Mouse (Mus musculus) heart, embryonic 11.5 days (tissue): ENCODE data around the gene Nes. TPM values are rescaled to one million over a fixed set of nuclear protein-coding genes. Genes with fewer than 3 reads are reported as not detected.

Experiments
- ATAC-seq: fragments of 200-750 bp; cut with Nextera tagmentation; replicated peaks from 2 replicates; pipeline ENCODE4 v1.8.0; 2017; ENCODE audit warnings: moderate library complexity; ENCODE audit not compliant: insufficient number of reproducible peaks, low FRiP score, low TSS enrichment
- H3K27ac ChIP-seq: fragments of 300-500 bp; sonication (generic); 2 replicates; pipeline ENCODE4 v1.5.1; 2014; ENCODE audit warnings: mild to moderate bottlenecking, low read depth, low read length
- H3K27me3 ChIP-seq: fragments of 300-500 bp; sonication (generic); 2 replicates; pipeline ENCODE4 v1.6.1; 2014; ENCODE audit warnings: mild to moderate bottlenecking, low read length, mixed read lengths; ENCODE audit not compliant: control insufficient read depth, insufficient read depth
- H3K36me3 ChIP-seq: fragments of 300-500 bp; sonication (generic); 2 replicates; pipeline ENCODE4 v1.6.1; 2014; ENCODE audit warnings: mild to moderate bottlenecking, low read length, moderate library complexity, mixed read lengths; ENCODE audit not compliant: control insufficient read depth, insufficient read depth
- H3K4me1 ChIP-seq: fragments of 300-500 bp; sonication (generic); 2 replicates; pipeline ENCODE4 v1.6.1; 2014; ENCODE audit warnings: low read length; ENCODE audit not compliant: control insufficient read depth, insufficient read depth
- H3K4me2 ChIP-seq: fragments of 300-500 bp; sonication (generic); 2 replicates; pipeline ENCODE4 v1.6.1; 2014; ENCODE audit warnings: mild to moderate bottlenecking, moderate library complexity
- H3K4me3 ChIP-seq: fragments of 300-500 bp; sonication (generic); 2 replicates; pipeline ENCODE4 v1.5.1; 2014; ENCODE audit warnings: low read depth, low read length
- H3K9ac ChIP-seq: fragments of 300-500 bp; sonication (generic); 2 replicates; pipeline ENCODE4 v1.6.1; 2014; ENCODE audit warnings: mild to moderate bottlenecking, low read depth, low read length, moderate library complexity
- H3K9me3 ChIP-seq: fragments of 300-500 bp; sonication (generic); replicated peaks from 2 replicates; pipeline ENCODE4 v1.6.1; 2016; ENCODE audit warnings: low read length; ENCODE audit not compliant: control insufficient read depth
- WGBS: fragments of 180-500 bp; shearing (Covaris S2); extraction: QIAGEN DNeasy Blood & Tissue Kit; methylation state at CpG from one replicate; pipeline ENCODE4 v1.1.7; 2014; ENCODE audit not compliant: insufficient replicate concordance; 5-methylcytosine and 5-hydroxymethylcytosine counted together
- polyA plus RNA-seq: library from polyadenylated mRNA; unstranded; fragments of >200 nt; fragmentation: Nextera tagmentation; extraction: Ambion mirVana; gene quantifications from 2 replicates; pipeline ENCODE4 v1.2.1, GENCODE M21; 2014

Gene Nes
- polyA plus RNA-seq, 1 experiment from 2014 or later = 15.1 TPM

DNA sequence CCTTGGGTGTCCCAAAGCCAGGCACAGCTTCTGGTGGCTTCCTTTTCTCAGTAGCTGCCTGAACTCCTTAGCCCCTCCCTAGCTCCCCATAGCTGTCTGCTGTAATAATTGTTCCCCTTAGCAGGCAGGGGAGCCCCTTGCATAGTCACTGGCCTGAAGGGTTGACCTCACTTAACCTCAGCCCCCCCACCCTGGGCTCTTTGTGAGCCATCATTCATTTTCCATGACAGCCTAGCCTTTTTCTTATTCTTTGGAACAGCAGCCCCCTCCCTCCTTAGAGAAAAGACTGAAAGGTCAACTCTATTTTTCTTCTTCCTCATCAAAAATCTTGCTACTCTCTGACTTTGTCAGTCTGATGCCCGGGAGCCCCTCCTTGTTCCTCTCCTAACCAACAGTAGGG lies 11.9 kb upstream of the Nes start:
- H3K27me3 ChIP-seq = no peaks in the 10 kb centered on the region
- no peaks in the 10 kb centered on the region for H3K36me3 ChIP-seq
- 56% methylated on average over 1 of the region's 1 CpGs for whole genome bisulfite sequencing
- no peak overlapping the region for H3K9ac ChIP-seq
- H3K4me2 ChIP-seq = no peak overlapping the region
- H3K4me1 ChIP-seq = peaks cover 19% of the 10 kb centered on the region
- H3K4me3 ChIP-seq = no peak overlapping the region
- no peaks in the 10 kb centered on the region for H3K9me3 ChIP-seq
- ATAC-seq = no peak
- H3K27ac ChIP-seq = no peak overlapping the region

GRCm38 (mm10) chr3:87959371-87959770 lies 11.5 kb upstream of the Nes start:
- Histone ChIP-seq H3K9me3 (no peaks in the 10 kb centered on the region), H3K27me3 (no peaks in the 10 kb centered on the region), H3K36me3 (no peaks in the 10 kb centered on the region), H3K9ac (no peak overlapping the region), H3K27ac (no peak overlapping the region; the same call in 1 of the 2 replicates), H3K4me1 (peaks cover 19% of the 10 kb centered on the region), H3K4me3 (no peak overlapping the region), H3K4me2 (no peak overlapping the region)
- ATAC-seq = no peak
- WGBS = 52% methylated on average over 7 of the region's 7 CpGs

DNA sequence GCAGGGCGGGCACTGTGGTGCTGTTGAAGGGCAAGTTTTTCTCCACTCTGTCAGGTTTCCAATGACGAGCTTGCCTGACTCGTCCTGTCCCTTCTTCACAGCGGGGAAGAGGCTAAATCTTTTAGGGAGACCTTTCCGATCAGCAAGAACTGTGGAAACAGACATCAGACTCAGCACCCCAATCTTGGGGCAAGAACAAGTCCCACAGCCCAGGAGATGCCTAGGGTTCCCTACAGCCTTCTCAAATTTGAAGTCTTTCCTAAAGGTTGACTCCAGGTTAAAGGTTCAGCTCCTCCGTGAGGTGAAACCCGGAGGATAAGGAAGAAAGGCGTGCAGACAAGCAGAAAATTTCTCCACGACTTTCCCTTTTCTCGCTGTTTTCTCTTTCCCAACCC lies 10.7 kb upstream of the Nes start:
- H3K9me3 ChIP-seq = no peaks in the 10 kb centered on the region
- WGBS = 9% methylated on average over 10 of the region's 10 CpGs
- ATAC-seq = no peak
- peak overlapping the region; percentile 45 for H3K4me3 ChIP-seq
- no peaks in the 10 kb centered on the region for H3K36me3 ChIP-seq
- peak overlapping the region; percentile 78 for H3K27ac ChIP-seq
- peak overlapping the region; percentile 72 for H3K9ac ChIP-seq
- H3K4me1 ChIP-seq = peaks cover 19% of the 10 kb centered on the region
- no peaks in the 10 kb centered on the region for H3K27me3 ChIP-seq
- peak overlapping the region; percentile 76 for H3K4me2 ChIP-seq

DNA sequence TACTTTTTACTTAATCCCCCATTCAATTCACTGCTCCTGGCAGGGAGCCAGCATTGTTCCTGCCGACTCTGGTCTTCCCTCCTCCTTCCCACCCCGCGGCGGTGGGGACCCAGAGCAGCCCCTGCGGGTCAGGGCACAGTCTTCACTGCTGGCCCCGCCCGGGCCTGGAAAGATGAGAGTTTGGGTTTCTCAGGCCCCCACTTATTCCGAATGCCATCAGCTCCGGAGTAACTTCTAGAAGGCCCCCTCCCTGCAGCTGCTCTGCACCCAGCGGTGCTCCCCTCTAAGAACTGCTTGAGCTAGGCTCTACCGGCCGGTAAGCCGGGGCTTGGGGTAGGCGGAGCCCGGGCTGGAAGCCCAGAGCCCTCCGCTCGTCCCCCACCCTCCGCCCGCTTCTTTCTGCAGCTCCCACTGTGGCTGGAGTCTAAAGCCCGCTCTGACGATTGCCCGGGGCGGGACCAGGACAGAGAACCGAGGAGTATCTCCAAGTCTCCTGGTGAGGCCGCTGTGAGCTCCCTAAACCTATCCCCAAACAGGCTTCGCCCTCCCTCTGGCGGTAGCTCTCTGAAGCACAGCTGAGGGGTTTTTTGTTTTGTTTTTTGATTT lies 10.2 kb upstream of the Nes start:
- H3K27ac ChIP-seq = peak overlapping the region; percentile 78
- H3K9ac ChIP-seq = peak overlapping the region; percentile 72
- no peaks in the 10 kb centered on the region for H3K27me3 ChIP-seq
- ATAC-seq = peak; percentile 94
- peak overlapping the region; percentile 76 for H3K4me2 ChIP-seq
- H3K9me3 ChIP-seq = no peaks in the 10 kb centered on the region
- under 1% methylated on average over 27 of the region's 27 CpGs for WGBS
- no peaks in the 10 kb centered on the region for H3K36me3 ChIP-seq
- H3K4me3 ChIP-seq = peak overlapping the region; percentile 45
- H3K4me1 ChIP-seq = peaks cover 19% of the 10 kb centered on the region

- H3K9ac ChIP-seq = peak overlapping the region; percentile 39; the same call in 1 of the 2 replicates
Measured at GRCm38 (mm10) chr3:87970184-87970938, 517 bp upstream of the Nes start.

GRCm38 (mm10) chr3:87971489-87972202 lies 768 bp downstream of the Nes start:
- Histone ChIP-seq H3K27me3 (peaks cover 19% of the 10 kb centered on the region), H3K27ac (peak overlapping the region; percentile 51; the same call in 1 of the 2 replicates), H3K4me1 (peaks cover 39% of the 10 kb centered on the region), H3K4me3 (peak overlapping the region; percentile 67), H3K9me3 (no peaks in the 10 kb centered on the region), H3K9ac (peak overlapping the region; percentile 81), H3K4me2 (peak overlapping the region; percentile 95), H3K36me3 (peaks cover 6% of the 10 kb centered on the region; the same call in 1 of the 2 replicates)
- ATAC-seq = no peak
- WGBS = 1% methylated on average over 57 of the region's 60 CpGs

More at GRCm38 (mm10) chr3:87970184-87970938, 517 bp upstream of the Nes start:
- H3K27ac ChIP-seq = peak overlapping the region; percentile 46; the same call in 1 of the 2 replicates
- peak overlapping the region; percentile 95 for H3K4me2 ChIP-seq
- ATAC-seq = no peak
- H3K27me3 ChIP-seq = peaks cover 19% of the 10 kb centered on the region
- H3K36me3 ChIP-seq = 0 out of 2 replicates have a peak, but pooled peaks cover 2% of the 10 kb centered on the region
- H3K9me3 ChIP-seq = no peaks in the 10 kb centered on the region
- H3K4me3 ChIP-seq = peak overlapping the region; percentile 67
- under 1% methylated on average over 21 of the region's 21 CpGs for WGBS
- H3K4me1 ChIP-seq = peaks cover 39% of the 10 kb centered on the region

DNA sequence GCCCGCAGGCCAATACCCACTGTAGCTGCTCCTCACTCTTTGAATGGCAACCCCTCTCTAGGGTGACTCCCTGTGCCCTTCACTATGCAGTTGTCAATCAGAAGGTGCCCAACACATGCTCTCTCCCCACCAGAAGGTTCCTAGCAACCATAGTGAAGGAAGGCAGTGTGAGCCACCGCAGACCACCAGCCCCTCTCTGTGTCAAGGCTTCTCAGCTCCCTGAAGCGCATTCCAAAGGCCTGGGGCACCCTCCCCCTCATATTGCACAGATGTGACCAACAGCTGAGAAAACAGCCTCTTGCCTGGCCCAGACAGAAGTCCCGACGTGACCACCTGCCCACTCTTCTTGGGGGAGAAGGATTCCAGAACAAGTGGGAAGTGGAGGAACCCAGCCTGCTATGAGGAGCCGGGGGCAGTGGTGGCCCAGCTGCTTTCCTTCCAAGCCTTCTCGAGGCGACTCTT lies 1.4 kb downstream of the Nes start:
- Histone ChIP-seq H3K27ac (no peak overlapping the region), H3K4me1 (peaks cover 39% of the 10 kb centered on the region), H3K36me3 (peaks cover 6% of the 10 kb centered on the region; the same call in 1 of the 2 replicates), H3K27me3 (peaks cover 19% of the 10 kb centered on the region), H3K9ac (peak overlapping the region; percentile 81), H3K9me3 (no peaks in the 10 kb centered on the region), H3K4me2 (peak overlapping the region; percentile 95), H3K4me3 (peak overlapping the region; percentile 67)
- no peak for ATAC-seq
- 13% methylated on average over 8 of the region's 8 CpGs for WGBS

DNA sequence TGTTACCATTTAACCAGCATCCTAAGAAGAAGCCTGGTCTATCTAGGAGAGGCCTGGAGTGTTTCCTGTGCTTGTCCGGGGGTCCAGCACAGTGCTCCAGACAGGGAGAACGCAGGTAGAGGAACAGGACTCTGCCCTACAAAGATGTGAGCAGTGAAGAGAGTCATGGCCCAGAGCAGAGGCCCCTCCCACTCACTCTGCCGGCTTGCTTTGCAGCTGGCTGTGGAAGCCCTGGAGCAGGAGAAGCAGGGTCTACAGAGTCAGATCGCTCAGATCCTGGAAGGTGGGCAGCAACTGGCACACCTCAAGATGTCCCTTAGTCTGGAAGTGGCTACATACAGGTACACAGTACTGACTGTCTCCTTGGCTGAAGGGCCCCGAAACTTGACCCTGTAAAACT lies 1.9 kb downstream of the Nes start:
- H3K9me3 ChIP-seq = no peaks in the 10 kb centered on the region

More for the DNA sequence above, 1.9 kb downstream of the Nes start:
- H3K4me3 ChIP-seq = peak overlapping the region; percentile 67
- peak overlapping the region; percentile 95 for H3K4me2 ChIP-seq
- H3K36me3 ChIP-seq = peaks cover 6% of the 10 kb centered on the region; the same call in 1 of the 2 replicates
- ATAC-seq = no peak
- 27% methylated on average over 5 of the region's 5 CpGs for WGBS
- peaks cover 19% of the 10 kb centered on the region for H3K27me3 ChIP-seq
- H3K4me1 ChIP-seq = peaks cover 39% of the 10 kb centered on the region
- peak overlapping the region; percentile 81 for H3K9ac ChIP-seq
- no peak overlapping the region for H3K27ac ChIP-seq
